Mouse (Mus musculus) CD4-positive, CD25-positive, alpha-beta regulatory T cell, adult 4 months (primary cell): Measurements from ENCODE around the gene Pxmp2. TPM values are rescaled to one million over a fixed set of nuclear protein-coding genes. Genes with fewer than 3 reads are reported as not detected.

Experiments used
- ATAC-seq: one replicate; pipeline ENCODE4 v1.8.0; 2017
- polyA plus RNA-seq, 2 experiments: library from polyadenylated mRNA; unstranded; fragments of 100-300 nt; shearing (Covaris generic); gene quantifications; one replicate each; pipeline ENCODE4 v1.2.1; 2017

Pxmp2 gene
- polyA plus RNA-seq, 2 experiments from 2014 or later, result 1.1 to 2.7 TPM

GRCm38 (mm10) chr5:110230401-110230779 is 55.6 kb downstream of the Pxmp2 start:
- no peak for ATAC-seq

GRCm38 (mm10) chr5:110227336-110227883 is 58.6 kb downstream of the Pxmp2 start:
- no peak for ATAC-seq

- ATAC-seq, result no peak
Observed at GRCm38 (mm10) chr5:110225056-110225455, 60.9 kb downstream of the Pxmp2 start.

Other genes with a start within 250 kb of the Pxmp2 start
- gene Gm17655, start 213.7 kb downstream of the Pxmp2 start, polyA plus RNA-seq, result 10 to 100 TPM in 1 of 2 experiments, 1 to 10 TPM in 1; 7.3 to 14.2 TPM
- gene Gm35315, start 191.8 kb downstream of the Pxmp2 start, polyA plus RNA-seq, result 1 to 10 TPM; 2.0 to 3.1 TPM
- 1 to 10 TPM in 1 of 2 experiments, under 1 TPM in 1; 0.89 to 2.3 TPM for gene Plcxd1, start 186.2 kb downstream of the Pxmp2 start, polyA plus RNA-seq
- gene Gtpbp6, start 178.0 kb downstream of the Pxmp2 start, polyA plus RNA-seq, result 10 to 100 TPM; 10.9 to 18.3 TPM
- 1 to 10 TPM; 4.0 to 4.5 TPM for gene Zfp605, start 176.1 kb downstream of the Pxmp2 start, polyA plus RNA-seq
- gene Chfr, start 150.3 kb downstream of the Pxmp2 start, polyA plus RNA-seq, result 10 to 100 TPM; 51.4 to 68.2 TPM
- gene Golga3, start 109.5 kb downstream of the Pxmp2 start, polyA plus RNA-seq, result 10 to 100 TPM; 19.7 to 37.2 TPM
- 10 to 100 TPM; 11.4 to 16.4 TPM for gene Ankle2, start 55.2 kb downstream of the Pxmp2 start, polyA plus RNA-seq
- gene Pgam5, start 16.3 kb downstream of the Pxmp2 start, polyA plus RNA-seq, result 10 to 100 TPM; 29.2 to 31.7 TPM
- 1 to 10 TPM; 4.8 to 6.5 TPM for gene Pole, start 120 bp upstream of the Pxmp2 start, polyA plus RNA-seq
- not detected for gene P2rx2, start 57.0 kb upstream of the Pxmp2 start, polyA plus RNA-seq
- gene Lrcol1, start 58.5 kb upstream of the Pxmp2 start, polyA plus RNA-seq, result not detected
- 1 to 10 TPM; 4.2 to 7.2 TPM for gene Fbrsl1, start 162.3 kb upstream of the Pxmp2 start, polyA plus RNA-seq